Mouse (Mus musculus): Measurements from ENCODE around the gene Atp6ap1l. TPM values are rescaled to one million over a fixed set of nuclear protein-coding genes. Genes with fewer than 3 reads are reported as not detected.

Gene Atp6ap1l
- polyA plus RNA-seq (2014; fragmentation: Illumina TruSeq; extraction: RNeasy Lipid Tissue Mini Kit (QIAGEN cat#74804); ENCODE audit: low read depth, low replicate concordance), result not detected

GRCm38 (mm10) chr13:90905176-90905575, at the start of gene Atp6ap1l:
TSS of gene Atp6ap1l (minus strand) at chr13:90905355.

DNA sequence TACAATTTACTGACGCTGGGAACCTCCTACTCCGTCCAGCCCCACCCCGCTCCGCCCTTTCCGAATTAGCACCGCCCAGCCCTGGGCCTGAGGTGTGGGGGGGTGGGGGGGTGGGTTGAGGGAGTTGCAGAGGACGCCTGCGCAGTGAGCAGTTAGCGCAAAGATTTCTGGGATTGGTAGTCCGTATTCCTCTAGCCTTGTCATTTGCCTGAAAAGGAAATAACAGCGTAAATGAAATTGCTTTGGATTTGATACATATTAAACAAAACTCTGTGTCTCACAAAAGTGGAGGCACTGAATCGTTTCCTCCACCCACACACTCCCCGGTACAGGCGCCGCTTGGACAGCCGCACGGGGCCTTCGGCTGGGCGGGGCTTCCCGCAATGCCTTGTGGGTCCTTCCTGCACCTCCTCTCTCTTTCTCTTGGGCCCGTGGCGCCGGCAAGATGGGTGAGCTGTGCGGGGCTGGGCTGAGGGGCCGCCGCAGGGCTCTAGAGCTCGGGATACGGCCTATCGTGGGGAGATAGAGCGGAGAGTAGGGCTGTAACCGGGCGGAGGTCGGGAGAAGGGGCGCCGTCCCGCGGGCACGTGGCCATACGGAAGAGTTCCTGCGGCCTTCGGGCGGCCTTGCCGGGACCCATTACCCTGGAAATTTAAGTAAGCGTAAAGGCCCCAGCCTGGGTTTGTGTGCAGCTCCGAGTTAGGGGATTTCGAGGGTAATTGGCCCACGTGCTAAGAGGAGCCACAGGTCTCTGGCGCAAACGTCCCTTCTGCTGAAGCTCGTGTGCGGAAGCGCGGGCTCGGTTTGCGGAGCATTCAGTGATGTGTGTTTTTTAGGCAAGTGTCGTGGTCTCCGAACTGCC, 17.8 kb upstream of the Atp6ap1l start, which contains the start of gene Rps23:
Rps23 (plus strand) TSS at position 208 of the 862 bp plus-strand sequence.

Other genes with a start within 250 kb of the Atp6ap1l start
- gene Rps23, start 17.6 kb upstream of the Atp6ap1l start, polyA plus RNA-seq (2014; fragmentation: Illumina TruSeq; extraction: RNeasy Lipid Tissue Mini Kit (QIAGEN cat#74804); ENCODE audit: low read depth, low replicate concordance), result 381 TPM

All from liver, adult 10 weeks (tissue).